Mouse (Mus musculus) hindbrain, embryonic 15.5 days (tissue): ENCODE measurements around the gene Cib1. TPM values are rescaled to one million over a fixed set of nuclear protein-coding genes. Genes with fewer than 3 reads are reported as not detected.
A peak's percentile ranks its signal among the peaks of the same experiment; 100 is the strongest.

Source experiments
- ATAC-seq: fragments of 200-750 bp; cut with Nextera tagmentation; 2 replicates; pipeline ENCODE4 v1.8.0; 2017; ENCODE audit warnings: low read depth, moderate number of reproducible peaks, moderate TSS enrichment; ENCODE audit not compliant: low FRiP score
- H3K27ac ChIP-seq: fragments of 300-500 bp; sonication (generic); replicated peaks from 2 replicates; pipeline ENCODE4 v1.5.1; 2015; ENCODE audit warnings: mild to moderate bottlenecking, inconsistent platforms
- H3K27me3 ChIP-seq: fragments of 300-500 bp; sonication (generic); 2 replicates; pipeline ENCODE4 v1.6.1; 2015; ENCODE audit warnings: control low read depth, inconsistent platforms
- H3K36me3 ChIP-seq: fragments of 300-500 bp; sonication (generic); 2 replicates; pipeline ENCODE4 v1.6.1; 2015; ENCODE audit warnings: control low read depth, inconsistent platforms
- H3K4me1 ChIP-seq: fragments of 300-500 bp; sonication (generic); replicated peaks from 2 replicates; pipeline ENCODE4 v1.6.1; 2015; ENCODE audit warnings: control low read depth, inconsistent platforms
- H3K4me2 ChIP-seq: fragments of 300-500 bp; sonication (generic); 2 replicates; pipeline ENCODE4 v1.6.1; 2015; ENCODE audit warnings: moderate library complexity, mild to moderate bottlenecking, inconsistent platforms
- H3K4me3 ChIP-seq: fragments of 300-500 bp; sonication (generic); 2 replicates; pipeline ENCODE4 v1.5.1; 2015; ENCODE audit warnings: mild to moderate bottlenecking, inconsistent platforms
- H3K9ac ChIP-seq: fragments of 300-500 bp; sonication (generic); 2 replicates; pipeline ENCODE4 v1.6.1; 2015; ENCODE audit warnings: inconsistent platforms
- H3K9me3 ChIP-seq: fragments of 300-500 bp; sonication (generic); 2 replicates; pipeline ENCODE4 v1.6.1; 2016; ENCODE audit warnings: control low read depth, inconsistent platforms
- WGBS: fragments of 180-500 bp; shearing (Covaris S2); methylation state at CpG from one replicate; pipeline ENCODE4 v1.1.7; 2015; 5-methylcytosine and 5-hydroxymethylcytosine counted together
- polyA plus RNA-seq: library from polyadenylated mRNA; unstranded; fragments of >200 nt; fragmentation: Nextera tagmentation; extraction: Ambion mirVana; gene quantifications from 2 replicates; pipeline ENCODE4 v1.2.1, GENCODE M21; 2015

Gene Cib1
- polyA plus RNA-seq, 1 experiment from 2014 or later: 36.4 TPM

- no peak overlapping the region for H3K27ac ChIP-seq
- H3K4me2 ChIP-seq: no peak overlapping the region
- H3K9ac ChIP-seq: no peak overlapping the region
- H3K4me1 ChIP-seq: peaks cover 25% of the 10 kb centered on the region
- H3K4me3 ChIP-seq: no peak overlapping the region
- ATAC-seq: no peak
- WGBS: 68% methylated on average over 10 of the region's 10 CpGs
- H3K9me3 ChIP-seq: no peaks in the 10 kb centered on the region
- H3K27me3 ChIP-seq: no peaks in the 10 kb centered on the region
- 0 out of 2 replicates have a peak, but pooled peaks cover 6% of the 10 kb centered on the region for H3K36me3 ChIP-seq
Measured at GRCm38 (mm10) chr7:80208738-80209430, 23.7 kb downstream of the Cib1 start.

- H3K36me3 ChIP-seq: no peaks in the 10 kb centered on the region
- ATAC-seq: 0 out of 2 replicates have a peak, but pooled peaks have one; percentile 20
- H3K9me3 ChIP-seq: no peaks in the 10 kb centered on the region
- WGBS: 70% methylated on average over 18 of the region's 18 CpGs
- no peak overlapping the region for H3K9ac ChIP-seq
- H3K4me2 ChIP-seq: no peak overlapping the region
- H3K4me3 ChIP-seq: no peak overlapping the region
- no peak overlapping the region for H3K27ac ChIP-seq
- H3K4me1 ChIP-seq: peaks cover 32% of the 10 kb centered on the region
- no peaks in the 10 kb centered on the region for H3K27me3 ChIP-seq
Measured at GRCm38 (mm10) chr7:80208026-80208642, 24.5 kb downstream of the Cib1 start.

DNA sequence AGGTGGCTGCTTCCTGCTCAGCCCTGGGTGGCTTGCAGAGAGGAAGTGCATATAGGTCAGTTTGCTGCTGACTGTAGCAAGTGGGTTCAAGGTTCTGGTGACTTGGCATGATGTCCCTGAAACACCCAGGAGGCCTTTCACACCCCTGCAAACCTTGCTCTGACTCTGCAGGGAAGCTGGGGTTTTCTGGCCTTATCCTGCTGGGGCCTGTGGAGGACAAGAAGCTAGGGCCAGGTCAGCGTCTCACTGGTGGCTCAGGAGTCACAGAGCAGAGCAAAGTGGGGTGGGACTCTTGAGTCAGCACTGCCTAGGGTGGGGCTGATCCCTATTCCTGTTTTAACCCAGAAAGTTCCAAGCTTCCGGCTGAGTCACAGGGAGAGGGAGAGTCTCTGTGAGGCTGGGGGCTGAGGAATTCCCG, 25.3 kb downstream of the Cib1 start:
- peaks cover 40% of the 10 kb centered on the region for H3K4me1 ChIP-seq
- no peaks in the 10 kb centered on the region for H3K9me3 ChIP-seq
- H3K9ac ChIP-seq: no peak overlapping the region
- H3K4me3 ChIP-seq: no peak overlapping the region
- no peak overlapping the region for H3K4me2 ChIP-seq
- no peak for ATAC-seq
- WGBS: 72% methylated on average over 3 of the region's 3 CpGs
- H3K27ac ChIP-seq: no peak overlapping the region
- H3K36me3 ChIP-seq: no peaks in the 10 kb centered on the region
- no peaks in the 10 kb centered on the region for H3K27me3 ChIP-seq

DNA sequence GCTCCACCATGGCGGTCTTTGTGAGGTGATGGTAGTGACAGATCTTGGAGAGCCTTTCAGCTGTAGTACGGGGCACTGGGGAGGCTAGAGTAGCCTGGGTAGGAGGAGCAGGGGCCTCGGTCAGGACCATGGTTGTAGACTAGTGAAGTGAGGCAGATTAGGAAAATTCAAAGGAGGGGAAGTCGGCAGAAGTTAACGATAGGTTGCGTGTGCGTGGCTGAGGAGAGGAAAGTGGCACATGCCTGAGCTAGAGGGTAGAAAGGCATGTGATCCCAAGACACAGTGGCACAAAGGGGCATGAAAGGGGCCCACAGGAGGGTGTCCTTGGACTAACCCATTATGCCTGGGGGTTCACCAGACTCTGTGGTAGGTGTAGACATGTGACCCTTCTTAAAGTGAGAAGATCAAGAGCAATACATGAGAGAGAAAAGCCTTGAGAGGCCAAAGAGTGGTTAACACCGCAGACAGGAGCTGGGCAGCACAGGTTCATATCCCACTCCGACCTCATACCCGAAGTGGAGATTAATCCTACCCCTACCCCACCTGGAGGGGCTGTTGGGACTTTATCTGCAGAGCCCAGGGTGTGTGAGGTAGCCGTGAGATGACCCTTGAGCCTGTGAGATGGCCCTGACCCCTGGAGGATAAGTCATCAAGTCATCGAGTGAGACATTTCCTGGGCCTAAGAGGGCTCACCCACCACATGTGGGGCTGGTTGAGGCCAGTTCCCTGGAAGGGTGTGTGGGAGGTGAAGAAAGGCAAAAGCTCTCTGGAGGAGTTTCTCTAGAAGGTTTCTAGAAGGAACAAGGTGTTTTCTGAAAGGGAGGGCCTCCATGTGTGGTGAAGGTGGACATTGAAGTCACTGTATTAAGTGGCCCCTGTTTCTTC, 26.7 kb downstream of the Cib1 start:
- H3K4me2 ChIP-seq: no peak overlapping the region
- H3K4me1 ChIP-seq: peaks cover 54% of the 10 kb centered on the region
- no peak overlapping the region for H3K4me3 ChIP-seq
- ATAC-seq: no peak
- no peak overlapping the region for H3K9ac ChIP-seq
- 93% methylated on average over 12 of the region's 12 CpGs for WGBS
- no peak overlapping the region for H3K27ac ChIP-seq
- H3K9me3 ChIP-seq: no peaks in the 10 kb centered on the region
- H3K27me3 ChIP-seq: no peaks in the 10 kb centered on the region
- H3K36me3 ChIP-seq: no peaks in the 10 kb centered on the region

DNA sequence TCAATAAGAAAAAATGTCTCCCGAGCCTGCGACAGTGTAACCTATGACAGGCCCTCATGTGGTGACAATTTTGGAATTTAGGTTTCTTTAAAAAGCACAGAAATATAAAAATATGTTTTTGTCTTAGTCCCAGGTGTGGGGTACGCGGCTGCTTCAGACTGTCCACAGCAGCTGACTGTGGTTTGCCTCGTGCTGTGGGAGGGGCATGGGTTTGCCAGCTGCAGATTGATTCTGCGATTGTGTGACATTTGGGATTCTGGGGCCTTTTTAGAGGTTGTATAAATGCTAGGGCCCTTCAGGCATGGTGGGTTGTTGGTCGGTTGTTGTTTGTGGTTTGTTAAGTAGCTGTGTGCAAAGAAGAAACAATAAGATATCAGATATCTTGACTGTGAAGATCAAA, 27.7 kb downstream of the Cib1 start:
- H3K4me3 ChIP-seq: no peak overlapping the region
- peaks cover 64% of the 10 kb centered on the region for H3K4me1 ChIP-seq
- H3K9ac ChIP-seq: no peak overlapping the region
- ATAC-seq: no peak
- H3K9me3 ChIP-seq: no peaks in the 10 kb centered on the region
- H3K27ac ChIP-seq: no peak overlapping the region
- no peaks in the 10 kb centered on the region for H3K36me3 ChIP-seq
- no peak overlapping the region for H3K4me2 ChIP-seq
- H3K27me3 ChIP-seq: no peaks in the 10 kb centered on the region
- 80% methylated on average over 7 of the region's 7 CpGs for WGBS

DNA sequence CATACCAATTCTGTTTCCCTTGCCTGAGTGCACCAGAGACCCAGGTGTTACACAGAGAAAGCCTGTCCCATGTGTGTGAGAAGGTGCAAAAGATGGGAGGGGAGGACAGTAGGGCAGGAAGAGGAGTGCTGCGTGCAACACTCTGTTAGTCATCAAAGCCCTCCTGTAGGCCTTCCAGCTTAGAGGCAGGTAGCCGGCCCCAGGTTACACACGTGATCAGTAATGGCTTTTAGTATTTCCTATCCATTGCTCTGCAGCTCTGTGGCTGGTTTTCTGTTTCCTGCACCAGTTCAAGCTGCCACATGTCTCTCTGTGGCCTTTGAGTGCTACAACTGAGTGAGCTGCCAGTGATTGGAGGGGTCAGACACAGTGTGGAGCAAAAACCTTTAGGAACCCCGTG, 28.3 kb downstream of the Cib1 start:
- Histone ChIP-seq H3K4me2 (no peak overlapping the region), H3K27me3 (no peaks in the 10 kb centered on the region), H3K4me1 (peaks cover 70% of the 10 kb centered on the region), H3K36me3 (no peaks in the 10 kb centered on the region), H3K27ac (no peak overlapping the region), H3K4me3 (no peak overlapping the region), H3K9ac (no peak overlapping the region), H3K9me3 (no peaks in the 10 kb centered on the region)
- 78% methylated on average over 4 of the region's 4 CpGs for WGBS
- no peak for ATAC-seq

DNA sequence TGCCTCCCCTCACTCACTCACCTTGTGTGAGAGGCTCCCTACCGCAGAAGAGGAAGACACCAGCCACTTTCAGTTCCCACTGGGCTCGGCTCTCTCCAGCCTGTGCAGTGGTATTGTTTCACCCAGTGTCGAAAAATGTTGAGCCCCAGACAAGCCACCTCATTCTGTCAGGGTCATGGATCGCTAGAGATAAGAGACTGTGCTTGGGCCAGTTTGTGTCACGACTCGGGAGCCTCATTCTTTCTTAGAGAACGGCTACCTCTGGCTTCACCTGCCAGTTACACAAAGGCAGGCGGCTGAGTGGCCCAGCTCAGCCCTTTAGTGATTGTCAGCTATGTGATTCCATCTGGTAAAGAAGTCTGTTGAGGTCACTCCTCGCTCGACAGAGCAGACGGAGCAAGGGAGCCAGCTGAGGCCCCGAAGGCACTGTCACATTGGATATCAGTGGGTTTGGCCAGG, 28.9 kb downstream of the Cib1 start:
- H3K27me3 ChIP-seq: no peaks in the 10 kb centered on the region
- no peaks in the 10 kb centered on the region for H3K36me3 ChIP-seq
- no peak overlapping the region for H3K9ac ChIP-seq
- H3K4me3 ChIP-seq: no peak overlapping the region
- H3K4me2 ChIP-seq: no peak overlapping the region
- no peaks in the 10 kb centered on the region for H3K9me3 ChIP-seq
- 31% methylated on average over 12 of the region's 12 CpGs for WGBS
- ATAC-seq: no peak
- H3K4me1 ChIP-seq: peaks cover 71% of the 10 kb centered on the region
- H3K27ac ChIP-seq: peak overlapping the region; percentile 29

GRCm38 (mm10) chr7:80202961-80203360, 29.7 kb downstream of the Cib1 start:
- Histone ChIP-seq H3K9ac (no peak overlapping the region), H3K27ac (no peak overlapping the region), H3K4me3 (no peak overlapping the region), H3K36me3 (no peaks in the 10 kb centered on the region), H3K4me2 (no peak overlapping the region), H3K9me3 (no peaks in the 10 kb centered on the region), H3K4me1 (peaks cover 66% of the 10 kb centered on the region), H3K27me3 (no peaks in the 10 kb centered on the region)
- no peak for ATAC-seq
- 80% methylated on average over 5 of the region's 5 CpGs for WGBS

GRCm38 (mm10) chr7:80201888-80202540, 30.6 kb downstream of the Cib1 start:
- Histone ChIP-seq H3K4me3 (no peak overlapping the region), H3K9me3 (no peaks in the 10 kb centered on the region), H3K27ac (peak overlapping the region; percentile 13; the same call in 1 of the 2 replicates), H3K36me3 (no peaks in the 10 kb centered on the region), H3K4me2 (peak overlapping the region; percentile 73; the same call in 1 of the 2 replicates), H3K4me1 (peaks cover 67% of the 10 kb centered on the region), H3K27me3 (no peaks in the 10 kb centered on the region), H3K9ac (no peak overlapping the region)
- WGBS: 68% methylated on average over 15 of the region's 15 CpGs
- no peak for ATAC-seq

- 93% methylated on average over 5 of the region's 5 CpGs for WGBS
- H3K36me3 ChIP-seq: no peaks in the 10 kb centered on the region
- no peak overlapping the region for H3K9ac ChIP-seq
- H3K9me3 ChIP-seq: no peaks in the 10 kb centered on the region
- no peaks in the 10 kb centered on the region for H3K27me3 ChIP-seq
- no peak for ATAC-seq
- H3K4me1 ChIP-seq: peaks cover 69% of the 10 kb centered on the region
- no peak overlapping the region for H3K27ac ChIP-seq
- no peak overlapping the region for H3K4me3 ChIP-seq
- peak overlapping the region; percentile 73; the same call in 1 of the 2 replicates for H3K4me2 ChIP-seq
Measured at GRCm38 (mm10) chr7:80200963-80201539, 31.6 kb downstream of the Cib1 start.

DNA sequence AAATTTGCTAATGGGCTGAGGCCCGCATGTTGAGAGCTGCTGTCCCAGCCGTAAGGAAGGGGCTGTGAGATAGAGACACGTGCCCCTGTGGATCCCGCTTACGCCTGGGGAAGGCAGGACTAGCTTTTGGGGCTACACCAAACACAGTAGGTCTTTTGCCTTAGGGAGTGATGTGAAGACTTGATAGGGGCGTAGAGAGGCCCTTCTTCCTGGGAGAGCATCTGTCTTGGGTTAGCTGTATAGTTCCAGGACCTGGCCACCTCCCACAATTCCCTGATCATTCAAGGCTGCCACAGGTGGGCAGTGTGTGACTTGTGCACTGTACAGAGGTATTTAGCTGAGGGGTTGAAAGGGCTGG, 32.0 kb downstream of the Cib1 start:
- Histone ChIP-seq H3K9me3 (no peaks in the 10 kb centered on the region), H3K9ac (no peak overlapping the region), H3K27me3 (no peaks in the 10 kb centered on the region), H3K36me3 (no peaks in the 10 kb centered on the region), H3K27ac (no peak overlapping the region), H3K4me2 (peak overlapping the region; percentile 73), H3K4me3 (no peak overlapping the region), H3K4me1 (peaks cover 69% of the 10 kb centered on the region)
- ATAC-seq: no peak
- WGBS: 85% methylated on average over 6 of the region's 6 CpGs
